Mouse (Mus musculus): Measurements from ENCODE around the gene Adat1.

DNA sequence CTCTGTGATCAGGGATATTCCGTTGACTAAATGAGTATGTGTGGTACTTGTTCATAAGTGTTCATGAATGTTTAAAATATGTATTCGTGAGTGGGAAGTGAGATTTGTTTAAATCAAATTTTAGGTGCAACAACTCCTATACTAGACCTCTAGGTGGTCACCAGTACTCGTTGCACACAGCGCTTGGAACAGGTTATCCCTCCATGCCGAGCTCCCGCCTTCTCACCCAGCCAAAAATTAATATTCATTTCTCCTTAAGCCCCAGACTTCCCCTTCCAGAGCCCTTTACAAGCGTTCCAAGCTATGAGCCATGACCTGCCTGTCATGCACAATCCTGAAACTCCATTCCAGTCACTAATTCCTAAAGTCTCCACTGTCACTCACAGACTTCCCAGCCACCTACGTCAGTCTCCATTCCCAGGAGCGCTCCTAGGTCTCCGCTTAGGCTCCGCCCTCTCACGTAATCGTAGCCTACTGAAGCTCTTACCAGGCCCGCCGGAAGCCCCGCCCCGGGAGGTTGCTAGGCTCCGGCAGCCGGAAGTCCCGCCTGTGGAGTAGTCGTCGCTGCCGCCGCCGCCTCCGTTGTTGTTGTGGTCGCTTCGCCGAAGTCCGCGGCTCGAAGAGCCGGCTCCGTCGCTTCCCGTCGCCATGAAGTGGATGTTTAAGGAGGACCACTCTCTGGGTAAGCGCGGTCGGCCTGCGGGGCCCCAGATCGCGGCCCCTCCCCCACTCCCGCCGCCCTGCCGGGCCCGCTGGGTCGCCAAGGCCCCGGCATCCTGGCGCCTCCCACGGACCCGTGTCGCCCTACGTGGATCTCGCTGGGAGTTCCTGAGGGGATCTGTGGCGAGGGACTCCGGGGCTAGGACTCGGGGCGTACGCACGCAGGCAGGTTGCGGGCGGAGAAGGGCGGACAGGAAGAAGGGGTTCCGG lies 51.7 kb downstream of the Adat1 start, which contains the start of gene Gabarapl2:
- TF ChIP-seq MAFK (IDR thresholded peaks at IDR 0.05; ENCODE audit: insufficient read depth, low read depth, low read length) (no peak), HCFC1 (IDR thresholded peaks at IDR 0.05; ENCODE audit: borderline replicate concordance, insufficient read depth, low read length) (no peak), CHD2 (IDR thresholded peaks at IDR 0.05; ENCODE audit: low read depth, low read length) (no peak), ZNF384 (IDR thresholded peaks at IDR 0.05; ENCODE audit: low read depth, low read length) (no peak)

Data from ES-E14 (cell line).